Mouse (Mus musculus): Measurements from ENCODE around the gene Dnmt3l.

GRCm38 (mm10) chr10:78041647-78042046, at the start of gene Dnmt3l:
- TF ChIP-seq CTCF (IDR thresholded peaks at IDR 0.05): no peak
- no peak for TF ChIP-seq POLR2A (IDR thresholded peaks at IDR 0.05; ENCODE audit: insufficient read depth, low read depth, low read length)
